Comparison of ENCODE assay signal across 13 mouse cellular contexts in genomic region chr4:137837792-137838191, GRCm38 (mm10). TPM values are rescaled to one million over a fixed set of nuclear protein-coding genes. Genes with fewer than 3 reads are reported as not detected.
DNase-seq lines count a peak whose midpoint lies in the region; ATAC-seq and TF ChIP-seq lines count a peak whose summit lies in the region.
"Had no signal": no experiment of that assay in that cellular context is flagged by ENCODE, and none has a peak within 500 bp of the region (broad histone marks: within the 10 kb centered on the region; RNA-seq: fewer than 3 reads in every experiment).

No protein-coding gene starts in this region.

- no peaks in the 10 kb centered on the region for H3K79me2 ChIP-seq in heart, adult 2 months (replicated peaks; ENCODE audit: control insufficient read depth, insufficient read depth, low read length)

- WGBS in heart, adult 2 months = 21% methylated on average over 8 of the region's 8 CpGs
- 73% methylated on average over 8 of the region's 8 CpGs for WGBS in heart, embryonic 10.5 days
- 59% methylated on average over 8 of the region's 8 CpGs for WGBS in thymus, adult 2 months
- WGBS in midbrain, embryonic 11.5 days = 83% methylated on average over 8 of the region's 8 CpGs

- intact Hi-C loops in heart, adult 2 months (cut with DNase I) = loop anchor here (2.0 kb wide), 1 partner anchor 43 kb away; no protein-coding TSS in a partner anchor
- intact Hi-C loops in heart, postnatal 36 days (cut with DNase I) = loop anchor here (2.0 to 5.0 kb wide), 2 partner anchors 41 to 160 kb away; partner anchors contain the start of gene Alpl

- no peak for TF ChIP-seq CTCF in heart, adult 2 months (IDR thresholded peaks at IDR 0.05)
- TF ChIP-seq CTCF in thymus, adult 2 months (IDR thresholded peaks at IDR 0.05; ENCODE audit: borderline replicate concordance, control insufficient read depth, extremely low read depth, insufficient read depth, low read length, poor library complexity) = no peak

- no peaks in the 10 kb centered on the region for H3K36me3 ChIP-seq in heart, adult 2 months (ENCODE audit: control insufficient read depth, insufficient read depth, low read length)
- H3K36me3 ChIP-seq in heart, embryonic 10.5 days = no peaks in the 10 kb centered on the region
- H3K36me3 ChIP-seq in thymus, adult 2 months (ENCODE audit: control insufficient read depth, insufficient read depth, low read length) = no peaks in the 10 kb centered on the region
- H3K36me3 ChIP-seq in midbrain, embryonic 11.5 days (ENCODE audit: control insufficient read depth, insufficient read depth, low read length) = no peaks in the 10 kb centered on the region
- H3K36me3 ChIP-seq: liver, embryonic 12.5 days had no signal

- H3K4me1 ChIP-seq in heart, adult 2 months (ENCODE audit: control insufficient read depth, insufficient read depth, low read length) = peaks cover 4% of the 10 kb centered on the region; the same call in 1 of the 2 replicates
- peaks cover 5% of the 10 kb centered on the region for H3K4me1 ChIP-seq in heart, embryonic 10.5 days
- H3K4me1 ChIP-seq in thymus, adult 2 months (replicated peaks; ENCODE audit: control insufficient read depth, insufficient read depth, low read length) = 0 out of 2 replicates have a peak, but pooled peaks cover 4% of the 10 kb centered on the region
- H3K4me1 ChIP-seq in midbrain, embryonic 11.5 days (ENCODE audit: control insufficient read depth, insufficient read depth, low read length) = peaks cover 3% of the 10 kb centered on the region; the same call in 1 of the 2 replicates
- H3K4me1 ChIP-seq: liver, embryonic 12.5 days had no signal

- no peak overlapping the region for H3K4me2 ChIP-seq in midbrain, embryonic 11.5 days
- H3K4me2 ChIP-seq: liver, embryonic 12.5 days had no signal

- no peak overlapping the region for H3K4me3 ChIP-seq in heart, adult 2 months
- H3K4me3 ChIP-seq in heart, embryonic 10.5 days = no peak overlapping the region
- no peak overlapping the region for H3K4me3 ChIP-seq in thymus, adult 2 months (ENCODE audit: control insufficient read depth, insufficient read depth, low read length)
- no peak overlapping the region for H3K4me3 ChIP-seq in midbrain, embryonic 11.5 days (ENCODE audit: low read depth, low read length)
- H3K4me3 ChIP-seq: erythroblast, embryonic 14.5 days; liver, embryonic 12.5 days had no signal

- no peak for TF ChIP-seq POLR2A in heart, adult 2 months (IDR thresholded peaks at IDR 0.05; ENCODE audit: insufficient read depth, low read depth, low read length)
- TF ChIP-seq POLR2A in thymus, adult 2 months (IDR thresholded peaks at IDR 0.05; ENCODE audit: control insufficient read depth, extremely low read depth, insufficient read depth, low read length, poor library complexity) = no peak

- H3K27ac ChIP-seq in heart, adult 2 months = no peak overlapping the region; the same call in 1 of the 2 replicates
- no peak overlapping the region for H3K27ac ChIP-seq in heart, embryonic 10.5 days
- H3K27ac ChIP-seq in thymus, adult 2 months (ENCODE audit: control insufficient read depth, insufficient read depth, low read length) = no peak overlapping the region
- no peak overlapping the region for H3K27ac ChIP-seq in midbrain, embryonic 11.5 days (ENCODE audit: low read depth, low read length)
- H3K27ac ChIP-seq: hindbrain, postnatal 0 days; liver, embryonic 12.5 days had no signal

- no peak overlapping the region for H3K9ac ChIP-seq in heart, adult 2 months (ENCODE audit: low read depth, low read length)
- no peak overlapping the region for H3K9ac ChIP-seq in midbrain, embryonic 11.5 days (ENCODE audit: low read length)
- H3K9ac ChIP-seq: liver, embryonic 12.5 days had no signal

- TF ChIP-seq EP300 in heart, adult 2 months (IDR thresholded peaks at IDR 0.05; ENCODE audit: insufficient read depth, low read depth, low read length) = peak; percentile 72; the same call in 1 of the 2 replicates

- no peak for ATAC-seq in midbrain, embryonic 11.5 days (ENCODE audit: low FRiP score)
- ATAC-seq: hindbrain, postnatal 0 days; liver, embryonic 12.5 days had no signal

- H3K27me3 ChIP-seq in heart, adult 2 months (ENCODE audit: control insufficient read depth, insufficient read depth, low read length) = no peaks in the 10 kb centered on the region
- H3K27me3 ChIP-seq in heart, embryonic 10.5 days (ENCODE audit: insufficient read depth, poor library complexity, severe bottlenecking) = peaks cover 27% of the 10 kb centered on the region
- H3K27me3 ChIP-seq in thymus, adult 2 months (ENCODE audit: control insufficient read depth, insufficient read depth, low read length) = no peaks in the 10 kb centered on the region
- no peaks in the 10 kb centered on the region for H3K27me3 ChIP-seq in midbrain, embryonic 11.5 days (ENCODE audit: control insufficient read depth, insufficient read depth, low read length)

- no peaks in the 10 kb centered on the region for H3K9me3 ChIP-seq in heart, embryonic 10.5 days
- H3K9me3 ChIP-seq in midbrain, embryonic 11.5 days (ENCODE audit: control insufficient read depth, low read length) = no peaks in the 10 kb centered on the region
- H3K9me3 ChIP-seq: liver, embryonic 12.5 days had no signal

- peak; percentile 62 to 78 for DNase-seq in heart, adult 2 months
- DNase-seq in heart, embryonic 10.5 days (ENCODE audit: low spot score) = no peak
- peak; percentile 63 for DNase-seq in 416B (ENCODE audit: low read depth)
- DNase-seq in adrenal gland, adult 8-10 months = peak; percentile 73
- DNase-seq in heart, postnatal 36 days = peak; percentile 50 to 57
- no peak for DNase-seq in thymus, adult 2 months
- no peak for DNase-seq in midbrain, embryonic 11.5 days (ENCODE audit: low spot score, missing footprints)
- no peak for DNase-seq in embryo, embryonic 10.5 days (ENCODE audit: low spot score)
- DNase-seq: cerebellum, postnatal 10 days; layer of hippocampus, postnatal 36 days had no signal

RNA-seq across cellular contexts. Expression of gene Ece1, which starts 24.2 kb away (rescaled TPM):
- 100 to 1,000 TPM; 102 to 120 TPM for total RNA-seq in heart, adult 2 months (2021)
- polyA plus RNA-seq in heart, adult 2 months (2012; rRNA removed) = 23.3 and 27.3 TPM in 2 replicates
- polyA plus RNA-seq in heart, embryonic 10.5 days (2016; fragmentation: Nextera tagmentation; extraction: Ambion mirVana) = 118 and 165 TPM in 2 replicates
- total RNA-seq in adrenal gland, adult 8-10 months (2022) = 100 to 1,000 TPM; 248 to 380 (median 315) TPM
- total RNA-seq in heart, postnatal 36 days (2021) = 100 to 1,000 TPM; 113 to 115 TPM
- 27.3 and 28.9 TPM in 2 replicates for polyA plus RNA-seq in thymus, adult 2 months (2012; rRNA removed)
- polyA plus RNA-seq in midbrain, embryonic 11.5 days (2014; fragmentation: Nextera tagmentation; extraction: Ambion mirVana) = 26.6 and 27.5 TPM in 2 replicates

RNA-seq across cellular contexts. Expression of gene Alpl, which starts 41.6 kb away (rescaled TPM):
- total RNA-seq in heart, adult 2 months (2021) = 10 to 100 TPM; 55.6 to 64.8 TPM
- 33.2 and 47.8 TPM in 2 replicates for polyA plus RNA-seq in heart, adult 2 months (2012; rRNA removed)
- 1.0 and 4.5 TPM in 2 replicates for polyA plus RNA-seq in heart, embryonic 10.5 days (2016; fragmentation: Nextera tagmentation; extraction: Ambion mirVana)
- 100 to 1,000 TPM in 2 of 4 experiments, 1 to 10 TPM in 2; 5.0 to 180 (median 83.0) TPM for total RNA-seq in adrenal gland, adult 8-10 months (2022)
- total RNA-seq in heart, postnatal 36 days (2021) = 10 to 100 TPM; 29.5 to 45.6 TPM
- polyA plus RNA-seq in thymus, adult 2 months (2012; rRNA removed) = 3.4 and 5.1 TPM in 2 replicates
- 23.7 and 24.5 TPM in 2 replicates for polyA plus RNA-seq in midbrain, embryonic 11.5 days (2014; fragmentation: Nextera tagmentation; extraction: Ambion mirVana)

Comparison
In these comparisons a context has a peak if more than half of its experiments do, and no peak if none do; other contexts are left out.
1. DNase-seq: peak in heart, adult 2 months (2 of 2), 416B (single experiment), adrenal gland, adult 8-10 months (single experiment) and heart, postnatal 36 days (2 of 2); none in heart, embryonic 10.5 days (single experiment), thymus, adult 2 months (single experiment), midbrain, embryonic 11.5 days (single experiment) and embryo, embryonic 10.5 days (single experiment).